Mouse (Mus musculus) cerebellum, adult 8-10 months (tissue): ENCODE measurements around the gene Exph5.
A peak's percentile ranks its signal among the peaks of the same experiment; 100 is the strongest.

Experiments used
- DNase-seq: peaks from one replicate; pipeline ENCODE4 v3.0.0; 2022

The Exph5 gene

GRCm38 (mm10) chr9:53301269-53301720, at the start of gene Exph5:
Gene Exph5, plus strand, starts transcription at chr9:53301670.
- DNase-seq: peak; percentile 70

GRCm38 (mm10) chr9:53254368-53254767, 47.1 kb upstream of the Exph5 start:
- DNase-seq: peak; percentile 83

GRCm38 (mm10) chr9:53256690-53257305, 44.7 kb upstream of the Exph5 start:
- DNase-seq: peak; percentile 37

DNA sequence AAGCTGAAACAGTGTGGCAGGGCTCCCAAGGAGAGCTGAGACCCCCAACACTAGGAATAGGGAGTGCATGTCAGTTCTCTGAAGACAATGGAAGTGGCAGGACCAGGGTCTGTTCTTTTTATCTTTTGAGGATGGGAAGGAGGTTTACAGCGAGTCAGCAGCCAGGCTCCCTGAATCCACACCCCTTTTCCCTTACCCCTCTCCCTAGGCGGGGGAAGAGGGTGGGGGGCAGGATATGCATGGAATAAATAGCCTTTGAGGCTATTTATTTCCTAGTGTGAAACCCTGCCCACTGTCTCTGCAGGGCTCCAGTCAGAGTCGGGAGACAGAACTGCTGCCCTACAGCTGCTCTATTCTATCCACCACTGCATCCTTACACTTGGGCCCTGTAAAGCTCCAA, 43.7 kb upstream of the Exph5 start:
- DNase-seq: no peak

DNA sequence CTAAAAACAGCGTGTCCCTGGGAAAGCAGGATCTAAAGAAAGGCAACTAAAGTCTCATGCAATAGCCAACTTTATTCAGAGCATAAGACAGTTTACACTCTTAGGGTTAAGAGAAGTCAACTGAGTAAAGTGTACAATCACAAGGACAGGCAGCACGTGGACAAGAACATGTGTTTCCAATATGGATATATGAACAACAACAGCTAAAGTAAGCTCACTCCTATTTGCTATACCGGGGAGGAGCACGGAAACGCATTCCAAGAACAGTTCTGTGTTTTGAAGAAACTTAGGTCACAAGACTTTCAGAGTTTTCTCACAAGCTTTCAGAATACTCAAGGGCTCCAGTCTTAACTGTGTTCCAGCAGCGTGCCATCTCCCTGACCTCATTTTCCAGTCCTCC, 43.3 kb upstream of the Exph5 start:
- no peak for DNase-seq

- no peak for DNase-seq
These were observed 37.1 kb upstream of the Exph5 start for GRCm38 (mm10) chr9:53264387-53264786.

DNA sequence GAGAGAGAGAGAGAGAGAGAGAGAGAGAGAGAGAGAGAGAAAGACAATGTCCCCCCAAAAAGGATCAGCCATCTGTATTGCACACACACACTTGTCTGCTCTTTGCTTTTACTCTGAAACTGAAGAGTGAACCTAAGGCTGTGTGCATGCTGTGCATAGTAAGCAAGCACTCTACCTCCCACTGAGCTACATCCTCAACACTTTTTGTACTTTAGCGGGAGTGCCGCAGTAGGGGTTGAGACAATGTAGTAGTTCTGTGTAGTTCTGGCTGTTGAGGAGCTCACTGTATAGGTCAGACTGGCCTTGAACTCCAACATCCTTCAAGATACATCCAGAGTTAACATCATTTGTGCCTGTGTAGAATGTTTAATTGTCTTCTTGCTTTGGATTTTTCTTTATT, 35.9 kb upstream of the Exph5 start:
- no peak for DNase-seq

DNA sequence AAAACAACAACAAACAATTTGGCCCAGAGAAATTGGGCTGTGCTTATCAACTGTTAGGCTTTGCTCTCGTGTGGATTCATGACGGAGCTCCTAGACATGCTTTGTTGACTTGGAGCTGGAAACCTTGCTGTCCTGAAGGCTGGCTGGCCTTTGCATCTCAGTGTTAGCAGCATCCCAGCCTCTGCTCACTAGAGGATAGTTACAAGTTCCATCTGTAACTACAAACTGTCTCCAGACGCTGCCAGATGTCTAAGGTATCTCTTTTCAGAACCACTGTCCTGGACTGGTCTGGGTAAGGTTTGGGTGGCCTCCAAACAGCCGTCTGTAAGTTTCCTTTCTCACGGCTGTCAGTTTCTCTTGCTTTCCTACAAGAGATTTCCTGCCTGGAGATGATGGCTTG, 33.4 kb upstream of the Exph5 start:
- DNase-seq: no peak

DNA sequence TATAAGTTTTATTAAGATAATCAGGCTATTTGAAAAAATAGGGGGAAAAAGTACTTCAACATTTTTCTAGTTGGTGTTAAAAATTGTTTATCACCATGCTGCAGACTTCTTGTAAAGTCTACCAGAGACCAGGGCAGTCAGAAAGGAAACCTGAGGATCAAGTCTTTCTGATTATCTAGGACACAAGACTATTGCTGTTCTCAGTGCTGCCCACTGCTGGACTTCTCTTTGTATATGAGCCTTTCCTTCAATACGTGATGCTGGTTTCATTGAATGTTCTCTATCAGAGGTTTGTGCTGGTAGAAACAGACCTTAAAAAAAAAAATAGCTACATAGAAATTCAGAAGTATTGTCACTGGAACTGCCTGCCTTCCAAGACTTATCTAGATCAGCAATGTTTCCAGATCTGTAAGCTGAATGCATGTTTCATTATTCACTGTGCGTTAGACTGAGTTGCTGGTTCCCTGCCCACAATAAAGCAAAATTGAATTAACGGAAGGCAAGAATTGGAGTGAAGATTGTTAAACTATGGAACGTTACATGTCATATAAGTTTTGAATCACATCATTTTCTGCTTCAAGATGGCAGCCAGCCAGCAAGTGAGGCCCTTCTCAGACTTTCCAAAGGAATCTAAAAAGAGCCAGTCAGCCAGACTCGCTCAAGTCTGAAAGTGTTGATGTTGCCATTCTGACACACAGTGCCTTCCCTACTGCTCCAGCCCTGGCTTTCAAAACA, 32.6 kb upstream of the Exph5 start:
- no peak for DNase-seq

- no peak for DNase-seq
These were observed 32.1 kb upstream of the Exph5 start for GRCm38 (mm10) chr9:53269466-53269755.

- DNase-seq: no peak
These were observed 30.0 kb upstream of the Exph5 start for GRCm38 (mm10) chr9:53271281-53272022.

DNA sequence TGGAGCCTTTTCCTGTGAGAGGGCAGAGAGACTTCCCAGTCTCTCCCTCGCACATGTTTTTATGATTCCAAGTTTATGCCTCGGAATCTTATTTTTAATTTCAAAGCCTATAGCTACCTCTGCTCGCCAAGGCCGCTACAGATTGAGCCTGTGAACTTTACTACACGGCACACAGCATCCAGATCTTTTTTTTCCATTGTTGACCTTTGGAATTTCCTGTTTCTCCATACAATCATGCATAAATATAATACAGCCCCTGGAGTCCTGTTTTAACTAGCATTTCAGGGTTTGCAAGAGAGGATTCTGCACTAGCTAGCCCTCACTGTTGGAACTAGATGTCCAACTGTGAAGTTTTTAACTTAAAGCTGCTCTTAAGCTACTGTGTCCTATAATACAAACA, 29.3 kb upstream of the Exph5 start:
- no peak for DNase-seq

- no peak for DNase-seq
These were observed 28.8 kb upstream of the Exph5 start for GRCm38 (mm10) chr9:53272714-53273113.

DNA sequence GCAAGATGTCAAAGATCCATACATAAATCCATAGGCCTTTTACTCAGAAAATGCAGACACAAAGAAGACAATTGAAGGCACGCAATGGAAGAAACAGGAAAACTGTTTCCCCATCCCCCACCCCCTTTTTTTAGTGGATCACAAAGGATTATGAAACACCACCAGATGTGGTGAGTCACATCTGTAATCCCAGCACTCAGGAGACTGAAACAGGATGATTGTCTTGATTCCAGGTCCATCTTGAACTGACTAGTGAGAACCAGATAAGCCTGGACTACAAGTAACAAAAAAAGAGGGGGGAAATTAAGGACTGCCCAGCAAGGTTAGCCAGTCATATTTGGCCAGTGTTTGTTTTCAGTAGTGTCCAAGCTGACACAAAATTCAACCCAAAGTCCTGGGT, 25.1 kb upstream of the Exph5 start:
- DNase-seq: no peak

GRCm38 (mm10) chr9:53278997-53279396, 22.5 kb upstream of the Exph5 start:
- DNase-seq: no peak

- no peak for DNase-seq
These were observed 14.7 kb upstream of the Exph5 start for GRCm38 (mm10) chr9:53286793-53287192.

- no peak for DNase-seq
These were observed 11.5 kb upstream of the Exph5 start for GRCm38 (mm10) chr9:53290006-53290405.

GRCm38 (mm10) chr9:53292833-53293232, 8.6 kb upstream of the Exph5 start:
- DNase-seq: no peak

GRCm38 (mm10) chr9:53301801-53302311, 386 bp downstream of the Exph5 start:
- DNase-seq: peak; percentile 49

DNA sequence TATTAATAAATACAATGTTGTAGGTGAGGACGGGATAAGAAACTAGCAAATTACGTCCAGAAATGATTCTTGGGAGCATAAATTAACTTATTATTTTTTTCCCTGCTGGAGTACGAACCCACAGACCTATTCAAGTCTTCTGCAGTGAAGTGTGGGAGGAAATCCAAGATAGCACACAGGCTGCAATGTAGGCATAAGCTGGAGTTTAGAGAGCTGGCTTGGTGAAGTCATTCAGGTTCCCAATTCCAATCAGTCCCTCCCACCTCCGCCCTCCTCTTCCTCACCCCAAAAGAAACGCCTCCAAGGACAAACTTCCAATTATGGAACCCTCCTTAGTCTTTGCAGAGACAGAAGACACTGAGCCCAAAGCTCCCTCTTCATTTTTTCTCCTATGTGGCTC, 945 bp downstream of the Exph5 start:
- DNase-seq: no peak

GRCm38 (mm10) chr9:53307904-53308303, 6.4 kb downstream of the Exph5 start:
- no peak for DNase-seq

- DNase-seq: no peak
These were observed 11.5 kb downstream of the Exph5 start for GRCm38 (mm10) chr9:53312981-53313380.

- DNase-seq: peak; percentile 92
These were observed 19.6 kb downstream of the Exph5 start for GRCm38 (mm10) chr9:53320894-53321650.
